In the genomic region with DNA sequence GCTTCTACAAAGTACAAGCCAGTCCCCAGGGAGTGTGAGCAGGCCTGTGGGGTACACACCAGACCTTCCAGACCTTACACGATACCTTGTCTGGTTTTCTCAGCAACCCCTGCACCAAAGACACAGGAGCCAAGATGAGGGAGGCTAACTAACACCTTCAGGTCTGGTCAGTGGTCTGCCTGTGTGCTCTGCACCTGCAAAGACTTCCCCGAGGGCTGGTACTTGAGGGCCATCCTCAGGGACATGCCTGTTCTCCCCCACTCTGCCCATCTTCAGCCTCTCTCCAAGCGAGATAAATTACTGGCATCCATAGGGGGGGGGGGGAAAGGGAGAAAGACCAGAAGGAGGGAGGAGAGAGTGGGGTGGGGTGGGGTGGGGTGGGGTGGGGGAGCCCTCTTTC, we compare ENCODE assay signal across 23 mouse cellular contexts.
"Had no signal": no experiment of that assay in that cellular context is flagged by ENCODE, and none has a peak within 500 bp of the region (broad histone marks: within the 10 kb centered on the region; RNA-seq: fewer than 3 reads in every experiment).

No protein-coding gene starts in this region.

- H3K36me3 ChIP-seq: heart, embryonic 13.5 days; heart, embryonic 15.5 days; hindbrain, embryonic 13.5 days; hindbrain, embryonic 15.5 days; limb, embryonic 13.5 days; limb, embryonic 15.5 days; liver, embryonic 12.5 days had no signal

- DNase-seq: gastrocnemius, postnatal 14 days; gastrocnemius, postnatal 36 days; heart, adult 2 months; heart, postnatal 14 days; heart, postnatal 36 days; kidney, adult 11 months; kidney, adult 2 months; kidney, adult 9 months; kidney, postnatal 10 days; kidney, postnatal 25 days; kidney, postnatal 4 days had no signal

- H3K27me3 ChIP-seq: heart, embryonic 13.5 days; heart, embryonic 15.5 days; hindbrain, embryonic 13.5 days; hindbrain, embryonic 15.5 days; limb, embryonic 13.5 days; limb, embryonic 15.5 days; liver, embryonic 12.5 days had no signal

- H3K9ac ChIP-seq: heart, embryonic 13.5 days; heart, embryonic 15.5 days; hindbrain, embryonic 13.5 days; hindbrain, embryonic 15.5 days; limb, embryonic 13.5 days; limb, embryonic 15.5 days; liver, embryonic 12.5 days; liver, embryonic 14.5 days had no signal

- ATAC-seq: hindbrain, postnatal 0 days; intestine, embryonic 16.5 days; liver, embryonic 12.5 days had no signal

- H3K9me3 ChIP-seq: heart, embryonic 13.5 days; heart, embryonic 15.5 days; hindbrain, embryonic 15.5 days; limb, embryonic 13.5 days; limb, embryonic 15.5 days; liver, embryonic 12.5 days had no signal

- H3K4me3 ChIP-seq: heart, adult 2 months; heart, embryonic 13.5 days; heart, embryonic 15.5 days; hindbrain, embryonic 13.5 days; hindbrain, embryonic 15.5 days; layer of hippocampus, adult 2 months; left cerebral cortex, adult 2 months; limb, embryonic 13.5 days; limb, embryonic 15.5 days; liver, embryonic 12.5 days had no signal

- H3K4me1 ChIP-seq: heart, embryonic 13.5 days; heart, embryonic 15.5 days; hindbrain, embryonic 13.5 days; hindbrain, embryonic 15.5 days; limb, embryonic 13.5 days; limb, embryonic 15.5 days; liver, embryonic 12.5 days had no signal

- H3K4me2 ChIP-seq: heart, embryonic 13.5 days; heart, embryonic 15.5 days; hindbrain, embryonic 13.5 days; hindbrain, embryonic 15.5 days; limb, embryonic 13.5 days; limb, embryonic 15.5 days; liver, embryonic 12.5 days had no signal

- H3K27ac ChIP-seq: heart, adult 2 months; heart, embryonic 13.5 days; heart, embryonic 15.5 days; hindbrain, embryonic 13.5 days; hindbrain, embryonic 15.5 days; hindbrain, postnatal 0 days; layer of hippocampus, adult 2 months; left cerebral cortex, adult 2 months; limb, embryonic 13.5 days; limb, embryonic 15.5 days; liver, embryonic 12.5 days; liver, embryonic 14.5 days had no signal
